Mouse (Mus musculus) layer of hippocampus, adult 9-11 months (tissue): ENCODE measurements around the gene Nox3.

ENCODE experiments used
- DNase-seq: peaks from one replicate; pipeline ENCODE4 v3.0.0; 2022

Nox3 gene

GRCm38 (mm10) chr17:3696161-3696560 lies at the start of gene Nox3:
Nox3 (minus strand) TSS chr17:3696261.
- DNase-seq: no peak

DNA sequence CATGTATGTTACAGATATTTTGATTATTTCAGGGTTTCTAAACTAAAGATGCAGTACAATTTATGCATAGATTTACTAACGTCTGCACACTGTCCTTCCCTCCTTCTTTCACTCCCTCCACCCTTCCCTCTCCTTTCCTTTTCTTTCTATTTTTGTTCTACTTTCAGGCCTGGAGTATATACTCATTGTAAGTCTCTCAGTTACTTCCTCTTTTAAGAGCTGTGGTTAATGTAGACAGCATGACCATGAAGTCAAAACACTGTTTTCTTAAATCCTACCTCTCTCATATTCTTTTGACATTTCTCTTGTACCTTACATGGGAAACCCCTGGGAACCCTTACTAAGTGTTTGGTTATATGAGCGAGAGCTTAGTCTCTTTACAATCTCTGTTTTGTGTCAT lies 48.3 kb upstream of the Nox3 start:
- no peak for DNase-seq

- DNase-seq: peak; percentile 4
Measured at GRCm38 (mm10) chr17:3736936-3737335, 40.9 kb upstream of the Nox3 start.

- DNase-seq: no peak
Measured at GRCm38 (mm10) chr17:3734286-3734685, 38.2 kb upstream of the Nox3 start.

DNA sequence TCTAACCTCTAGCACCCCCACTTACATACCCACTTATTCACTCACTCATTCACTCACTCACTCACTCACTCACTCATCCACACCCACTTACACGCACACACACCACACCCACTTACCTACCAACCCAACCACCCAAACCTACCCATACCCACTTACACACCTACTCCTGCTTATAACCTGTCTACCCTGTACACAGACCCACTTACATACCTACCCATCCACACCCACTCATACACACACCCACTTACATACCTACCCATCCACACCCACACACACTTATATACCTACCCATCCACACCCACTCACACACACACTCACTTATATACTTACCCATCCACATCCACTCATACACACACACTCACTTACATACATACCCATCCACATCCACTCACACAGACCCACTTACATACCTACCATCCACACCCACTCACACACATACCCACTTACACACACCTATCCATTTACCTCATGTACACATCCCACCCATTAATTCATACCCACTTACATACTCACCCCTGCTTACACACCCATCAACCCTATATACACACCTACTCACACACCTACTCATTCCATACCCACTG lies 9.4 kb upstream of the Nox3 start:
- no peak for DNase-seq

DNA sequence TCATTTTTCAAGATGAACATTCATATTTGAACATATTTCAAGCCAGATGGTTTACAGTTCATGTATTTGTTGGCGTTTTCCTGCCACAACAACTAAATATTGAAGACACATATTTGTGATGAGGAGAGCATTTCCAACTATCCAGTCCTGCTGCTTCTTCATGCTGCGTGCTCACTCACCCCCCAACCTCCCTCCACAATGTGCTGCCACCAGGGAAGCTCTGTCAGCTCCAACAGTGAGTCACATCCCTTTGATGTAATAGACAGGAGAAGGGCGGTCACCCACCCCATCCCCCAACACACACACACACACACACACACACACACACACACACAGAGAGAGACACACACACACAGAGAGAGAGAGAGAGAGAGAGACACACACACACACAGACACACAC lies 6.3 kb upstream of the Nox3 start:
- peak; percentile 27 for DNase-seq

DNA sequence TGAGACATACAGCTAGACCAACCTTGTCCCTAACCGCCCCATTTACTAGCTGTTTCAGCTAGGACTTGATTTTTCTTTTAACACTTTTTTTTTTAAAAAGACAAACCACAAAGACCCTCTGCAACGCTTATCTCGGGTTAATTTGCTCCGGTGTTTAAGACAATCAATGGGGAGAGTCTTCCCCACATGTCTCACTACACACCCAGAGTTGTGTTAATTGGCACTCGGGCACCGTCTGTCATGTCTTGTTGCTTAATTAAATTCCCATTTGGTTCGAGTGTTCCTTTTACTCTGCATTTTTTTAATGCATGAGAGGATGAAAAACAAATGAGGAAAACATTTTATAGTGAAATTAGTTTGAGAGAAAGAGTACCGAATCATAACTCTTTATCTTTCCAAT lies 3.2 kb downstream of the Nox3 start:
- no peak for DNase-seq

GRCm38 (mm10) chr17:3690499-3691258 lies 5.4 kb downstream of the Nox3 start:
- DNase-seq: no peak

- no peak for DNase-seq
Measured at GRCm38 (mm10) chr17:3683662-3684061, 12.4 kb downstream of the Nox3 start.

DNA sequence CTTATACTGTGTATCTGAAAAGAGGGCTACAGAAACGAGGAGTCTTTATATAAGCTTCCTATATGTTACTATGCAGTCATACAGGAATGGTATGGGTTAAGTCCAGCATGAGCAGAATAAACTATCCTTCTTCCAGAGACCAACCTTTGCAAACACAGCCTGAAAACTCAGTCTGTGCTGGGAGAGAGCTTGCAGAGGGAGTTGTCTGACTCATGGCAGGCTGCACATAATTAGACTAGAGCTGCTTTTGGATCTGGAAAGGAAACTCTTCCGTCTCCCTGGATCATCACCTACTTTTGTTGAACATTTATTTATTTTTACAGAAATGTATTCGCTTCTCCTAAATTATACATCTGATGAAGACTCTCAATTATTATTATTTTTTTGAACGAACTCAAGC lies 26.8 kb downstream of the Nox3 start:
- DNase-seq: peak; percentile 22

DNA sequence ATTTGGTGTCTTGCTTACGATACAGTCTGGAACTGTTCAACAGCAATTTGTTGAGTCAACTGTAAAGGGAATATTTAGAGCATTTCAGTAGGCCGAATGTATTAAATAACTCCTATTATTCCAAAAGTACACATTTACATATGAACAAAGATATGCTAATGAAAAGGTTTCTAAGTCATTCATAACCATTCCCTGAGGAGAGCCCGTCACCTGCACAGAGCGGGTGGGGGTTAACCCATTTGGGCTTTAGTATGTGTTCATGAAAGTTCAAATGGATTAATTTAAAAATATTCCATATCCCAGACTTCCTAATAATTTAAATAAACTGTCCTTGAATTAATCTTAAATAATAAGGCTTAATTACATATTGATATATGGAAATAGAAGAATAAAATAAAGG lies 28.8 kb downstream of the Nox3 start:
- DNase-seq: no peak

GRCm38 (mm10) chr17:3665321-3665720 lies 30.7 kb downstream of the Nox3 start:
- DNase-seq: no peak

GRCm38 (mm10) chr17:3659497-3659896 lies 36.6 kb downstream of the Nox3 start:
- DNase-seq: no peak

- no peak for DNase-seq
Measured at GRCm38 (mm10) chr17:3650377-3650776, 45.7 kb downstream of the Nox3 start.

DNA sequence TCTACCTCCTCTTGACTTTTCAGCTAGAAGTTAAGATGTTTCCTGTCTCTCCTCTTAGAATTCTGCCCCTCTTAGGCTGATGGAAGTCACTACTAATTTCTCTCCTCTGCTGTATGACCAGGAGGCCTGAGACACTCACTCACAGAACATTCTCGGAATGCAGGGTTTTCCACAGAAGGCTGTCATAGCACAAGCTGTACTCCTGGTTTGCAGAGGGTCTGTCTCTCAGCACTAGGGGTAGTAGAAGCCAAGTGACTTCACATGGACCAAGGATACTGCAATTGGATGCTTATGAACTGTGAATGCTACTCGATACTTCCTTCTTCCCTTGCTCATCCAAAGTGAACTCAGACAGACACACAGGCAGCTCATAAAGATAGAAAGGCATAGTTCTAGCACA lies 52.5 kb downstream of the Nox3 start:
- DNase-seq: no peak

- no peak for DNase-seq
Measured at GRCm38 (mm10) chr17:3641456-3641855, 54.6 kb downstream of the Nox3 start.

- no peak for DNase-seq
Measured at GRCm38 (mm10) chr17:3638757-3639156, 57.3 kb downstream of the Nox3 start.

DNA sequence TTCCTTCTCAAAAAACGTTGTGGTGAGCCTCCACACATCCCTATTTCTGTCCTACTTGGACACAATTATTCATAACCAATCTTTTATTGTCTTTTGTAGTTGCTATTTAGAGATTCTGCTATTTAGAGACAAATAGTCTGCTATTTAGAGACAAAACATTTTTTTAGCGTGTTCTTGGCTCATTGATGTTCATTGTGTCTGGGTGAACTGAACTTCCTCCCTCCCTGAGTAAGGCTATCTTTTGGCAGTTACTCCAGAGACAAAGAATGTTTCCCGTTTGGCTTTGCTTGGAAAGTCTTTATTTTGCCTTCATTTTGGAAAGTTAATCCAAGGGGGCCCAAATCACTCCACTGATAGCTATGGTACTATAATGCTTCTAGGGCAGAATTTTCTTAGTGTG lies 63.6 kb downstream of the Nox3 start:
- no peak for DNase-seq

DNA sequence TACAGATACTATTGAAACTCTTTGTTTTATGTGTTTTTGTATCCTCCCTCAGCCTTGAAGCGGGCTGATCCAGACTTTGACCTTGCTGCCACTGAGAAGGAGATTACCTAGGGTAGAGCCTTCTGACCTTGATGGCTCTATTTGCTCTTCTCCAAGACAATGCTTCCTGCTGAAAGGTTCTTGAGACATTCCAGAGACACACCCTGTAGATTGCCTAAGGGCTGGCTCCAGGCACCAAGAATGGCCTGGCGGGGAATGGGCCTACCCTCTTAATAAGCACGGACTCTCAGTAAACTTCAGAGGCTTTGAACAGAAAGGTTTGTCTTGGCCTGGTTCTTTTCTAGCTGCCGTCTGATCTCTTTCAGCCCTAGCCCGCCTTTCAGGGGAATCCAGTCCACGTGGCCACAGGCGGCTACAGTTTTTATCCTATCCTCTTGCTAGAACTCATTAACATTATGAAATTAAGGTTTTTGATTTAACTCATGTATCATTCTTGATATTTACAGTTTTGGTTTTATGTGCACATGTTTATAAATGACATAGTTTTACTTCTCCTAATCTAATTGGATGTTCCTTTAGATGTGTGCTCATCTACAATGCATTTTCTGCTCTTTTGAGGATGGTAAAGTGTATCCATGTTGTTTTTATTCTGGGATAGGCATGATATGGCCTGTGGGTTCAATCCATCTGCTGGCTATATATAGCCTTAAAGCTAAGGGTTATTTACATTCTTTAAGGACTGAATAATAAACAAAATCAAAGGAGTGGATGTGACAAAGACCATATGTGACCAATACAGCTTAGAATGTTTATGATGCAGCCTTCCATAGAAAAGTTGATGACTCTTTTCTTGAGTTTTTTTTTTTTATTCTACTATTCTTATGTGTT lies 79.5 kb downstream of the Nox3 start:
- no peak for DNase-seq

- DNase-seq: no peak
Measured at GRCm38 (mm10) chr17:3615553-3615952, 80.5 kb downstream of the Nox3 start.

DNA sequence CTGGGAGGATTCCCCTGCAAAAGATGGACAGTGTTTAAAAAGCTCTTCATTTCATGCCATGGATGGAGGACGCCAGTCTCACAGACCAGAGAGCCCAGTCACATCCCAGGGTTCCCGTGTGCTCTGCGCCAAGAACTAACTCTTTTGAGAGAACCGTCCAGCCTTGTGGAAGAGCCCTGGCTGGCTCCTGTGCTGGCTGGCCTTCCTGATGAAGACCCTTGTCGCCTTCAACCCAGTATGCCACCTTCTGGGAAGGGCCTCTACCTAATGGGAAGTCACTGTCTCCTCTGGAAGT lies 84.3 kb downstream of the Nox3 start:
- DNase-seq: no peak

DNA sequence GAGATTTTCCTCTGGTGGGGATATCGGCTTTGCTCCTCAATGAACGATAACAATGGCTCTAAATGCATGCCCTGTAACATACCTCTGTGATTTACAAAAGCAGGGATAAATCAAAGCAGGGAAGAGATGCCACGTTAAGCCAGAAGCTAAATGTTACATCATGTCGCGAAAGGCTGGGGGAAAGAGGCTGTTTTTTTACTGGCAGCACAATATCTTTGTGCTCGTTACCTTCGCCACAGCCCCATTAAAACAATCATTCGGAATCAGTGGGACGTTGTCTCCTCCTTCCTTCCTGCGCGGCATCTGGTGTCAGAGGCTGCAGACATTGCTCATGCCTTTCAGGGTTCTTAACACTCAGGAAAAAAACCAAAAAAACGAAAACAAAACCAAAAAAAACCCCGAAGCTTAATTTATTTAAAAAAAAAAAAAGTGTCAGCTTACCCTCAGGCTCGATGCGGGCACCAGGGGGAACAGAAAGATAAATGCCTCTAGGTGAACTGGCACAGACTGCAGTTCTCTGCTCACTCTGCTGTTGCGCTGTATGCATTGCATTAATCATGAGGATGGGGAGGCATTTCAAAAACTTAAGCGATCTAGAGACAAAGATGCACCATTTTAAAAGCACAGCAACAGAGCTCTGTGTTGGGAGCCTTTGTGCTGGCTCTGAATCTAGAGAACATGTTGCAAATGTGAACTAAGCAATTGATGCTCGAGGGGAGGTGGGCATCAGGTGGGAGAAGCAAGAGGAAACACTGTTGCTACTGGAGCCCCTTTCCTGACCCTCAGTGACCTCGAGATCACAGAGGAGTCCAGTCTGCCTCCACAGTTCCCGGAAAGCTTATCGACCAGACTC lies 84.9 kb downstream of the Nox3 start:
- DNase-seq: peak; percentile 14

GRCm38 (mm10) chr17:3610307-3610754 lies 85.7 kb downstream of the Nox3 start:
- DNase-seq: no peak
